Mouse (Mus musculus): ENCODE results near the gene Ppm1l.
A peak's percentile ranks its signal among the peaks of the same experiment; 100 is the strongest.
"Not testable (repeated sequence)": the region's sequence is repeated elsewhere in the genome, so short reads cannot be mapped to it uniquely, and the experiment has no call there.

The Ppm1l gene

GRCm38 (mm10) chr3:69367916-69368315 is 51.3 kb downstream of the Ppm1l start:
- no peak for DNase-seq (ENCODE audit: low spot score in 2 of 2)

- no peak for DNase-seq (ENCODE audit: low spot score in 2 of 2)
These were observed 56.1 kb downstream of the Ppm1l start for GRCm38 (mm10) chr3:69372731-69373130.

- DNase-seq (ENCODE audit: low spot score in 2 of 2), result no peak
These were observed 57.1 kb downstream of the Ppm1l start for GRCm38 (mm10) chr3:69373544-69374306.

GRCm38 (mm10) chr3:69374538-69374937 is 57.9 kb downstream of the Ppm1l start:
- DNase-seq (ENCODE audit: low spot score in 2 of 2), result no peak

- no peak for DNase-seq (ENCODE audit: low spot score in 2 of 2)
These were observed 58.3 kb downstream of the Ppm1l start for GRCm38 (mm10) chr3:69374983-69375382.

GRCm38 (mm10) chr3:69381213-69381612 is 64.6 kb downstream of the Ppm1l start:
- DNase-seq (ENCODE audit: low spot score in 2 of 2), result no peak

- not testable (repeated sequence) for DNase-seq (ENCODE audit: low spot score in 2 of 2)
These were observed 75.2 kb downstream of the Ppm1l start for GRCm38 (mm10) chr3:69391834-69392233.

GRCm38 (mm10) chr3:69392298-69392697 is 75.6 kb downstream of the Ppm1l start:
- DNase-seq (ENCODE audit: low spot score in 2 of 2), result no peak

GRCm38 (mm10) chr3:69393079-69393478 is 76.4 kb downstream of the Ppm1l start:
- DNase-seq (ENCODE audit: low spot score in 2 of 2), result peak in 1 of 2 experiments; percentile 15

- no peak for DNase-seq (ENCODE audit: low spot score in 2 of 2)
These were observed 77.3 kb downstream of the Ppm1l start for GRCm38 (mm10) chr3:69393991-69394390.

GRCm38 (mm10) chr3:69395084-69395483 is 78.4 kb downstream of the Ppm1l start:
- DNase-seq (ENCODE audit: low spot score in 2 of 2), result no peak

- no peak for DNase-seq (ENCODE audit: low spot score in 2 of 2)
These were observed 81.1 kb downstream of the Ppm1l start for GRCm38 (mm10) chr3:69397733-69398132.

- DNase-seq (ENCODE audit: low spot score in 2 of 2), result no peak
These were observed 82.7 kb downstream of the Ppm1l start for GRCm38 (mm10) chr3:69399336-69399735.

GRCm38 (mm10) chr3:69403196-69403595 is 86.5 kb downstream of the Ppm1l start:
- DNase-seq (ENCODE audit: low spot score in 2 of 2), result no peak

GRCm38 (mm10) chr3:69406210-69406895 is 89.7 kb downstream of the Ppm1l start:
- DNase-seq (ENCODE audit: low spot score in 2 of 2), result no peak

GRCm38 (mm10) chr3:69408064-69408463 is 91.4 kb downstream of the Ppm1l start:
- DNase-seq (ENCODE audit: low spot score in 2 of 2), result no peak

GRCm38 (mm10) chr3:69416112-69416511 is 99.5 kb downstream of the Ppm1l start:
- DNase-seq (ENCODE audit: low spot score in 2 of 2), result no peak

GRCm38 (mm10) chr3:69422741-69423140 is 106.1 kb downstream of the Ppm1l start:
- no peak for DNase-seq (ENCODE audit: low spot score in 2 of 2)

GRCm38 (mm10) chr3:69423371-69423770 is 106.7 kb downstream of the Ppm1l start:
- no peak for DNase-seq (ENCODE audit: low spot score in 2 of 2)

- DNase-seq (ENCODE audit: low spot score in 2 of 2), result not testable (repeated sequence)
These were observed 108.1 kb downstream of the Ppm1l start for GRCm38 (mm10) chr3:69424781-69425180.

- DNase-seq (ENCODE audit: low spot score in 2 of 2), result no peak
These were observed 110.6 kb downstream of the Ppm1l start for GRCm38 (mm10) chr3:69427259-69427658.

GRCm38 (mm10) chr3:69428221-69428620 is 111.6 kb downstream of the Ppm1l start:
- no peak for DNase-seq (ENCODE audit: low spot score in 2 of 2)

GRCm38 (mm10) chr3:69429319-69429718 is 112.7 kb downstream of the Ppm1l start:
- no peak for DNase-seq (ENCODE audit: low spot score in 2 of 2)

Data from urinary bladder, postnatal 36 days (tissue).